Mouse (Mus musculus): Measurements from ENCODE around the gene Cyp2c23.

- no peak for TF ChIP-seq EP300 (IDR thresholded peaks at IDR 0.05; ENCODE audit: low read depth)
- TF ChIP-seq CTCF (IDR thresholded peaks at IDR 0.05; ENCODE audit: low read depth) = no peak
These were observed 38.5 kb upstream of the Cyp2c23 start for GRCm38 (mm10) chr19:44067323-44068049.
